Mouse (Mus musculus) layer of hippocampus, adult 9-10 months (tissue): ENCODE results near the gene Ciart.
"Not testable (repeated sequence)": the region's sequence is repeated elsewhere in the genome, so short reads cannot be mapped to it uniquely, and the experiment has no call there.

Source experiments
- DNase-seq: peaks from one replicate; pipeline ENCODE4 v3.0.0; 2022; ENCODE audit warnings: low spot score

Gene Ciart

GRCm38 (mm10) chr3:95865050-95865449, 17.0 kb downstream of the Ciart start:
- DNase-seq, result peak; percentile 69

DNA sequence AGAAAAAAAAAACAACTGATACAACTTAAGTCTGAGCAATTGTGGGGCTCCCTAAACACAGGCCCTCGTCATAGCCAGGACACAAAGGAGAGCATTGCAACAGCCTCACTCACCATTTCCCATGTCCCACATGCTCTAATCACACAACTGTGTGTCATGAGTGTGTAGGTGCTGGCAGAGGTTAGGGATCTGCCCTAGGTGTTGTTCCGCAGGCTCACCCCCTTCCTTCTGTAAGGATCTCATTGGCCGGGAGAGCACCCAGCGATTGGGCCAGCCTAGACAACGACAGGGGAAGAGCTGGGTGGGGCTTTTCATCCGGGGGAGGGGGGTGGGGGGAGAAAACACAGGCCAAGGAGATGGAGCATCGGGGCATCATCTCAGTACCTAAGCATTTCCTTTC, 18.5 kb downstream of the Ciart start:
- DNase-seq, result no peak

GRCm38 (mm10) chr3:95861796-95862195, 20.3 kb downstream of the Ciart start:
- peak; percentile 84 for DNase-seq

- DNase-seq, result no peak
Measured at GRCm38 (mm10) chr3:95861216-95861615, 20.8 kb downstream of the Ciart start.

- DNase-seq, result no peak
Measured at GRCm38 (mm10) chr3:95860323-95860722, 21.7 kb downstream of the Ciart start.

DNA sequence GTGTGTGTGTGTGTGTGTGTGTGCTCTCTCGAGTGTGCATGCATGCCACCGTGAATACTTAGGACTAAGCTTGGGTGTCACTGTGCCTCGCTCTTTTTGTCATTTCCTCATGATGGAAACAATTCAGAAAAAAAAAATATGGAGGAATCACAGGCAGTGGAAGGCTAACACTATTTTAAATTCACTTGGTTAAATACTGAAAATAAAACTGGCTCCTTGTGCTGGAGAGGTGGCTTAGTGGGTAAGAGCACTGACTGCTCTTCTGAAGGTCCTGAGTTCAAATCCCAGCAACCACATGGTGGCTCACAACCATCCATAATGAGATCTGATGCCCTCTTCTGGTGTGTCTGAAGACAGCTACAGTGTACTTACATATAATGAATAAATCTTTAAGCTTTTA, 23.8 kb downstream of the Ciart start:
- DNase-seq, result not testable (repeated sequence)

DNA sequence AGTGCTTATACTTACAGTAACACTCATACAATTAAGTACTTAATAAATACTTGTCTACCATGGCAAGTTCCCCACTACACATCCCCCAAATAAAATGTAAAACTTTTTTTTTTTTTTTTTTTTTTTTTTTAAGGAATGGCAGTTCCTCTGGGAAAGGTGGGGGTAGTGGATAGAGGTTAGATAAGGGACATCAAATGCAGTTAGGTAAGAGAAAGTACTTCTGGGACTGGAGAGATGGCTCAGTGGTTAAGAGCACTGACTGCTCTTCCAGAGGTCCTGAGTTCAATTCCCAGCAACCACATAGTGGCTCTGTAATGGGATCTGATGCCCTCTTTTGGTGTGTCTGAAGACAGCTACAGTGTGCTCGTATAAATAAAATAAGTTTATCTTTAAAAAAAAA, 25.0 kb downstream of the Ciart start:
- DNase-seq, result not testable (repeated sequence)

- DNase-seq, result no peak
Measured at GRCm38 (mm10) chr3:95856115-95856514, 25.9 kb downstream of the Ciart start.

DNA sequence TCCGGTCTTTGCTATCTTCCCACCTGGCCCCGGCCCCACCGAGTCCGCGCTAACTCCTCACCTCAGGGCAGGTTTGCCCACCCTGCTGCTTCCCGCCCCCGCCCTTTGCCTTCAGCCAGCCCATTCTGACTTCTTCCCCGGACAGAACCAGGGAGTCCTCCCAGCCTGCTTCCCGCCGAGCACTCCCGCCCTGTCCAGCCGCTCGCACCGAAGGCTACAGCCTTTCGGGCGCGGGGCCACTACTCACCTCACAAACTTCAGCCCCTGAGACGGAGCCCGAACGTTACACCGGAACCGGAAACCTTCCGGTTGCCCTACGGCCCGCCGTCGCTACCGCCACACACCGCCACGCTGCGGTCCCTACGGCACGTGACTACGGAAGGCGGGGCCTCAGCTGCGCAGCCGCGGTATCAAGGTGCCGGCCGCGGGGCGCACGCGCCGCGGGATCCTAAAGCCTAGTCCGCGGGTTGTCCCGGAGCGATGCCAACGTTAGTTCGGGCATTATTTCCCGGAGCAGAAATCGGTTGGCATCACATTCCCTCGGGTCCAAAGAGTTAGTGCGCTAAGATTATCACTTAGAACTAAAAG, 26.5 kb downstream of the Ciart start, which contains the start of gene Prpf3:
Gene Prpf3 (minus strand): TSS at position 384 of the 588 bp plus-strand sequence.
- peak; percentile 83 for DNase-seq

- DNase-seq, result no peak
Measured at GRCm38 (mm10) chr3:95851317-95851716, 30.7 kb downstream of the Ciart start.

DNA sequence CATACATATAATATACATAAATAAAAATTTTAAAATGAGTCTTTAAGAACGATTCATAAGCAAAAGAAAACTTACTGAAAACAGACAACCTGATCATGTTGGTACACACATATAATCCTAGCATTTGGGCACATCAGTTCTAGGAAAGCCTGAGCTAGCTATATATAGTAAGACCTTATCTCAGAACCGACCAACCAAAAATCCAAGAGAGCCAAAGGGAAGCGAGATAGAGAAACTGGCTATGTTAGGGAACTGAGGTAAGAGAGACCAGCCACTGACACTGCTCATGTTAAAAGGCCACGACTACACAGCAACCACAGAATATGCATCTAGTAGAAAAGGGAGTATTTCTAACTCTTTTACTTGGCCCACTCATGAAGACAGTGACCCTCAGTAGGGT, 31.4 kb downstream of the Ciart start:
- DNase-seq, result no peak

GRCm38 (mm10) chr3:95842503-95843214, 39.4 kb downstream of the Ciart start:
- DNase-seq, result no peak

GRCm38 (mm10) chr3:95839250-95839649, 42.8 kb downstream of the Ciart start:
- no peak for DNase-seq

- no peak for DNase-seq
Measured at GRCm38 (mm10) chr3:95829053-95829452, 53.0 kb downstream of the Ciart start.
